Mouse (Mus musculus) limb, embryonic 10.5 days (tissue): ENCODE measurements around the gene Sec22a. TPM values are rescaled to one million over a fixed set of nuclear protein-coding genes. Genes with fewer than 3 reads are reported as not detected.

ENCODE experiments used
- DNase-seq: peaks from one replicate; pipeline ENCODE4 v3.0.0-alpha.2; 2017; ENCODE audit warnings: low spot score
- H3K27ac ChIP-seq: fragments of 300-500 bp; sonication (generic); 2 replicates; pipeline ENCODE4 v1.5.1; 2016; ENCODE audit warnings: mild to moderate bottlenecking
- H3K27me3 ChIP-seq: fragments of 300-500 bp; sonication (generic); 2 replicates; pipeline ENCODE4 v1.6.1; 2016; ENCODE audit warnings: low read depth, mild to moderate bottlenecking; ENCODE audit not compliant: poor library complexity, severe bottlenecking
- H3K36me3 ChIP-seq: fragments of 300-500 bp; sonication (generic); 2 replicates; pipeline ENCODE4 v1.6.1; 2016; ENCODE audit warnings: mild to moderate bottlenecking, moderate library complexity
- H3K4me1 ChIP-seq: fragments of 300-500 bp; sonication (generic); 2 replicates; pipeline ENCODE4 v1.6.1; 2016
- H3K4me3 ChIP-seq: fragments of 300-500 bp; sonication (generic); 2 replicates; pipeline ENCODE4 v1.5.1; 2016; ENCODE audit warnings: mild to moderate bottlenecking, moderate library complexity
- H3K9me3 ChIP-seq: fragments of 300-500 bp; sonication (generic); replicated peaks from 2 replicates; pipeline ENCODE4 v1.6.1; 2016; ENCODE audit warnings: mild to moderate bottlenecking
- WGBS: fragments of 180-500 bp; shearing (Covaris S2); methylation state at CpG from one replicate; pipeline ENCODE4 v1.1.7; 2016; 5-methylcytosine and 5-hydroxymethylcytosine counted together
- polyA plus RNA-seq: library from polyadenylated mRNA; unstranded; fragments of >200 nt; fragmentation: Nextera tagmentation; extraction: Ambion mirVana; gene quantifications from 2 replicates; pipeline ENCODE4 v1.2.1, GENCODE M21; 2016

Sec22a gene
- polyA plus RNA-seq, 1 experiment from 2014 or later: 35.9 TPM

DNA sequence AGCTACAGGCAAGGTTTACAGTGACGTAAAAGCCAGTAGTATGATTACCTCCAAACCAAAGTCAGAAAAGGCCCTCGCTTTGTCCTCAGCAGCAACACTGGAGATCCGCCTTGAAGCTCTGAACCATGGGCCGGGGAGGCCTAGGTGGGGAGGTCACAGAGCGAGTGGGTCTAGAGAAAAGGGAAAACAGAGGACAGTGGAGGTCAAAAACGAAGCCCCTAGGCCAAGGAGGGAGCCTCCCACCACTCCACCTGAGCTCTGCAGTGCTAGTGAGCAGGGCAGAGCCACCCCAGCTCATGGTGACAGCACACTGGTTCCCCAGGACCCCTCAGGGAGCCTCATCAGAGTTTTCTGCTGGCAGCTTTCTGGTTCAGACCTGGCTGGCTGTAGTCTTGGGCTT lies 55.7 kb downstream of the Sec22a start:
- 0 out of 2 replicates have a peak, but pooled peaks cover 3% of the 10 kb centered on the region for H3K36me3 ChIP-seq
- no peak overlapping the region for H3K4me3 ChIP-seq
- H3K9me3 ChIP-seq: no peaks in the 10 kb centered on the region
- no peak for DNase-seq
- 85% methylated on average over 6 of the region's 6 CpGs for WGBS
- H3K27me3 ChIP-seq: no peaks in the 10 kb centered on the region
- no peak overlapping the region for H3K27ac ChIP-seq
- no peaks in the 10 kb centered on the region for H3K4me1 ChIP-seq

DNA sequence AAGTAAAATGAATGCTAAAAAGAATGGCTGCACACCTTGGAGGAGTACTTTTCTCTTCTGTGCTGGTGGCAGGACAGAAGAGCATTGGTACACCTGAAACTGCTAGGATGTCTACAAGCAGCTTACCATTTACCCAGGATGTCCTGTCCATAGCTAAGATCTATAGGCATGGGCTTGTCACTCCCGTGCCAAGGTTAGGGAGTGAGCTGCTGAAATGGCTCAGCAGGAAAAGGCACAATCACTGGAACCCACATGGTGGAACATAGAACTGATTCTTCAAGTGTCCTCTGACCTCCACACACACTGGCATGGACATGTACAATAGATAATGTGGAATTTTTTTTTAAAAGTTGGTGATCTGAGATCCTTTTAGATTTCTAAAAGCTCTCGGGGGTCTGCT lies 56.4 kb downstream of the Sec22a start:
- Histone ChIP-seq H3K27me3 (no peaks in the 10 kb centered on the region), H3K4me3 (no peak overlapping the region), H3K27ac (no peak overlapping the region), H3K36me3 (0 out of 2 replicates have a peak, but pooled peaks cover 3% of the 10 kb centered on the region), H3K4me1 (no peaks in the 10 kb centered on the region), H3K9me3 (no peaks in the 10 kb centered on the region)
- WGBS: 92% methylated on average over 2 of the region's 2 CpGs
- no peak for DNase-seq

DNA sequence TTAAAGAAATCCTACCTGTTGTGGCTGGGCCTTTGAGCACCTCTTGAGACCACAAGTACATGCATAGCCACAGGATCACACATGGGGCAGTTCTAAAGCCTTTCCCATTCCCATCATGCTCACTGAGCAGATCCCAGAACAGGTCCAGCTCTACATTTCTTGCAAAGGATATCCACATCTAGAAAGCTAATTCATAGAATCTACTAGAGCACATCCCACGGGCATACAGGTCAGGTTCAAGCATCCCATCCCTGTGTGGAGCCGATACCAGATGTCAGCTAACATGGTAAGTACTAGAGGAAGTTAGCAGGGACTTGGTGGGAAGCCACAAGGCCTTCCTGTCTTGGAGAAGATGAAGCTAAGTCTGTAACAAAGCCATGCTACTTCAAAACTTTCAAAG lies 57.1 kb downstream of the Sec22a start:
- H3K4me3 ChIP-seq: no peak overlapping the region
- no peak overlapping the region for H3K27ac ChIP-seq
- 0 out of 2 replicates have a peak, but pooled peaks cover 3% of the 10 kb centered on the region for H3K36me3 ChIP-seq
- H3K9me3 ChIP-seq: no peaks in the 10 kb centered on the region
- DNase-seq: no peak
- WGBS: 91% methylated on average over 2 of the region's 2 CpGs
- no peaks in the 10 kb centered on the region for H3K4me1 ChIP-seq
- no peaks in the 10 kb centered on the region for H3K27me3 ChIP-seq

DNA sequence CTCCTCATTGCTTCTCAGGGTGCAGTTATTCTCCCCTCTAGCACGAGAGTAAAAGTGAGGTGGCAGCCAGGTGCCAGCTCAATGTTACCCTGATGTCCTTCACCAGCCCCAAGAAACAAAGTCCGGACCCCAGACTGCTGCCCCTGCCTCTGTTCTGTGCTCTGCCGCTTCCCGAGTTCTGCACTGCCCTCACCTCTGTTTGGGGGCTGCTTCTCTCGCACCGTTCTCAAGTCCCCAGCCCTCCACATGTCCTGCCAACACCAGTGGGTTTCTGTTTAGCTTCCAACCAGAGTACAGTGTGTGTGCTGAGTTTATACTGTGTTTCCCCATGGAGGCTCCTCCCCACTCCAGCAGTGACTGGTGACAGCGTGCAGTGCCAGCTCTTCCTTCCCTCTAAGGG lies 58.5 kb downstream of the Sec22a start:
- H3K27ac ChIP-seq: no peak overlapping the region
- no peaks in the 10 kb centered on the region for H3K9me3 ChIP-seq
- no peaks in the 10 kb centered on the region for H3K4me1 ChIP-seq
- DNase-seq: no peak
- no peaks in the 10 kb centered on the region for H3K27me3 ChIP-seq
- H3K4me3 ChIP-seq: no peak overlapping the region
- H3K36me3 ChIP-seq: 0 out of 2 replicates have a peak, but pooled peaks cover 3% of the 10 kb centered on the region
- WGBS: 89% methylated on average over 7 of the region's 7 CpGs

DNA sequence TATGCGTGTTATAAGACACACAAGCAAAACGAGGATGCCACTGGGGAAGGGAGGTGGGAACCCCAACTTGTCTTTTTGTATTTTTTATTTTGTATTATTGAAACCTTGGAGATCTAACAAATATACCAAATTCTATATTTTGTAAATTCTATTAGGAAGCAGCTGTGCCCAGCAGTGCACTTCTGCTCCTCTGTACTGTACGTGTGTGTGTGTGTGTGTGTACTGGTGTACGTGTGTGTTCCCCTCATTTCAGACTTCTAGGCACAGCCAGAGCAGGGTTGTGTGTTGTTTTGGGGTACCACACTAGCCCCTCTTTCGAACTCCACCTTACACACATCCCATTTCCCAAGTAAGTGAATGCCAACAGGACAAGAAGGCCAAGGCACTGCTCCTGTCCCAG lies 59.3 kb downstream of the Sec22a start:
- Histone ChIP-seq H3K4me1 (no peaks in the 10 kb centered on the region), H3K27ac (no peak overlapping the region), H3K27me3 (no peaks in the 10 kb centered on the region), H3K36me3 (0 out of 2 replicates have a peak, but pooled peaks cover 3% of the 10 kb centered on the region), H3K4me3 (no peak overlapping the region), H3K9me3 (no peaks in the 10 kb centered on the region)
- WGBS: 90% methylated on average over 5 of the region's 5 CpGs
- DNase-seq: no peak

DNA sequence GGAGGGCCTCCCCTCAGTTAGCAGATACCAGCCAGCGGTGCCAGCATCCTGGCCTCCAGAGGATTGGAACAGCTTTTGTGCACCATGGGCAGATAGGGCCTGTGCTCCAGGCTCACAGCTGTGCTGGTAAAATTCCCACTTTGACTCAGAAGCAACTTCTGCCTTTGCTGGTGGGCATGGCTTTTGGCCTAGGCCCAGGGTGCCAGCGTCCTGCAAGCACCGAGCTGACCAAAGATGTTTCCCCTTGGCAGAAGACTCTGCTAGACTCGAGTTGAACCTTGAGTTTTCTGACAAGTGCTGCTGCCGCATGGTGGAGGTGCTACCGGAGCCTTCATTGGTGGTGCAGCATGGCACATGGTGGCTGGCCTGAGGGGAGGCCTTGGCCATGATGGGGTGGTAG lies 60.0 kb downstream of the Sec22a start:
- no peaks in the 10 kb centered on the region for H3K9me3 ChIP-seq
- no peaks in the 10 kb centered on the region for H3K4me1 ChIP-seq
- H3K27ac ChIP-seq: no peak overlapping the region
- H3K36me3 ChIP-seq: 0 out of 2 replicates have a peak, but pooled peaks cover 3% of the 10 kb centered on the region
- no peaks in the 10 kb centered on the region for H3K27me3 ChIP-seq
- DNase-seq: no peak
- no peak overlapping the region for H3K4me3 ChIP-seq
- 93% methylated on average over 6 of the region's 6 CpGs for WGBS

DNA sequence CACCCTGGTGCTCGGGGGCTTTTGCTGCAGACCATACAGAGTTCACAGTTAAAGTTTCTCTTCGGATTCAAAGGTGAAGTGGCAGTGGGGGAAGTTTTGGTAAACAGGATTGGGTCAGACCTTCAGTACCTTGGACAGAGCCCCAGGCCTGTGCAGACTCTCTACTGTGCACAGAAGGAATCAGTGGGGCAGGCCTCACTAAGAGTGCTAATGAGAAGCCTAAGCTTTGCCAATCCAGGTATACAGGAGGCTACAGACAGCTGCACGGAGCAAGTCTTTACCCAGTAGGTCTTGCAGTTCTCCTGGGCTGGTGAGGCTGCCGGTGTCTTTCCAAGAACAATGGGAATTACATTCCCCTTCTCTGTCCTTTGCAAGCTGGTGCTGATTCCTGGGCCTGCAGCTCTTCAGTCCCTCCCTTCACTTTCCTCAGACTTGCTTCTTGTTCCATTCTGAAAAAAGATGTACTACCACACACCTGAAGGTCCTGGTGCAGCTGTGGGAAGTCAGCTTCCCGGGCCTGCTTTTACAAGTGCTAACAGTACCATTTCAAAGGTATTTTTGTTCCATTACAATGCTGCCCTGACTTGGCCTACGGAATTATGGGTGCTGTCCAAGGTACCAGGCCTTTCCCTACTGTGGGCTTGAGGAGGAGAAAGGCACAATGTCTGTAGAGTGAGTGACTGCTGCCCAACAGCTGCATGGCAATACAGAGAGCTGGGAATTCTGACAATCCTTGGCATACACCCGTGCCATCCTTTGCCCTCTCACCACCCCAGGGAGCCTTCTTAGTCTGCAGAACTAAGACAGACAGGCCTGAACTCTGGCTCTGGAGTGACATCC lies 61.1 kb downstream of the Sec22a start:
- 54% methylated on average over 7 of the region's 7 CpGs for WGBS
- no peaks in the 10 kb centered on the region for H3K27me3 ChIP-seq
- no peak overlapping the region for H3K4me3 ChIP-seq
- no peaks in the 10 kb centered on the region for H3K4me1 ChIP-seq
- peak; percentile 72 for DNase-seq
- H3K27ac ChIP-seq: no peak overlapping the region
- H3K36me3 ChIP-seq: 0 out of 2 replicates have a peak, but pooled peaks cover 3% of the 10 kb centered on the region
- no peaks in the 10 kb centered on the region for H3K9me3 ChIP-seq

DNA sequence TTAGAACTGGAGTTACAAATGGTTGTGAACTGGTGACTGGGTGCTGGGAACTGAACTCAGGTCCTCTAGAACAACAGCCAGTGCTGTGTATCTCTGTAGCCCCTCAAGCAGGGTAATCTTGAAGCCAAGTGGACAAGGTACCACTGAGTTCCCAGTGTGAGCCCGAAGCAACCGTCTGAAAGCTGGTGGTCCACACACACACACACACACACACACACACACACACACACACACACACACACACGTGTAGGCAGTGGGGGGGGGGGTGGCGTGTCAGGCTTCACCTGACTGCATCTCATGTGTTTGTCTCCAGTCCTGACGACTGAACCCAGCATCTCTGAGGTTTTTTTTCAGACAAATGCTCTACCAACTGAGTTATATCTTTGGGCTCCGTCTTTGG lies 63.6 kb downstream of the Sec22a start:
- no peaks in the 10 kb centered on the region for H3K9me3 ChIP-seq
- DNase-seq: no peak
- H3K27ac ChIP-seq: no peak overlapping the region
- H3K36me3 ChIP-seq: 0 out of 2 replicates have a peak, but pooled peaks cover 3% of the 10 kb centered on the region
- 95% methylated on average over 6 of the region's 6 CpGs for WGBS
- no peak overlapping the region for H3K4me3 ChIP-seq
- no peaks in the 10 kb centered on the region for H3K4me1 ChIP-seq
- no peaks in the 10 kb centered on the region for H3K27me3 ChIP-seq

DNA sequence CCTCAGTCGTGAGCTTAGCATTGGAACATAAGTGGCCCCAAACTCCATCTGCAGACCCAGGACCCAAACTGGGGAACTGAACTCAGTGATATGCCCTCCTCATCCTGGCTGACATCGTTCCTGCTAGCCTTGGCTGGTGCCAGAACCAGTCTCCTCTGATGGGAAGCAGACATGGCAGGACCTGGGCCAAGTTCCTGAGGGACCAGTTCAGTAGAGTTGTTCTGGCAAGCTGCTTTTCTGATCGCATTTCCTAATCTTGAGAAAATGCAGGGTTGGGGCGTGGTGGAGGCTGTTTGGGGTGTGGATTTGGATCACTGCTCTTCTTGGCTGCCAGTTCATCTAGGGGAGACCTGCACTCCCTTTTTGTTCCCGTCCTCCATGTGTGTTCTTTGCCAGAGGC lies 65.9 kb downstream of the Sec22a start:
- no peaks in the 10 kb centered on the region for H3K36me3 ChIP-seq
- no peak overlapping the region for H3K27ac ChIP-seq
- H3K27me3 ChIP-seq: no peaks in the 10 kb centered on the region
- no peaks in the 10 kb centered on the region for H3K9me3 ChIP-seq
- 86% methylated on average over 5 of the region's 5 CpGs for WGBS
- no peak overlapping the region for H3K4me3 ChIP-seq
- no peak for DNase-seq
- no peaks in the 10 kb centered on the region for H3K4me1 ChIP-seq

DNA sequence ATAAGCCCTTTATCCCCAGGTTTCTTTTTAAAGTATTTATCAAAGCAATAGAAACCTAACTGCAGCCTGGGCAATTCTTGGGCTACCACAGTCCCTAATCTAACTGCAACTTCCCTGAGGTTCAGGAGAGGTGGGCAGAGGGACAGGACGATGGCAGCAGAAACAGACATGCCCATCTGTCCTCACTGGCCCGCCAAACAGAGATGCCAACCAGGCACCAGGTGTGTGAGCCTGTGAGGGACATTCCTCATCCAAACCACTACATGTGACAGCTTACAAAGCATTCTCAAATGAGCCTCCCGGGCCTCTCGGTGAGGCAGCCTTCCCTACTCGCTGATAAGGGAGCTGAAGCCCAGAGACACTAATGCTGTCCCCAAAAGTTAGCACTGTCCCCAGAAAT lies 76.5 kb downstream of the Sec22a start:
- no peak overlapping the region for H3K4me3 ChIP-seq
- WGBS: 93% methylated on average over 5 of the region's 5 CpGs

DNA sequence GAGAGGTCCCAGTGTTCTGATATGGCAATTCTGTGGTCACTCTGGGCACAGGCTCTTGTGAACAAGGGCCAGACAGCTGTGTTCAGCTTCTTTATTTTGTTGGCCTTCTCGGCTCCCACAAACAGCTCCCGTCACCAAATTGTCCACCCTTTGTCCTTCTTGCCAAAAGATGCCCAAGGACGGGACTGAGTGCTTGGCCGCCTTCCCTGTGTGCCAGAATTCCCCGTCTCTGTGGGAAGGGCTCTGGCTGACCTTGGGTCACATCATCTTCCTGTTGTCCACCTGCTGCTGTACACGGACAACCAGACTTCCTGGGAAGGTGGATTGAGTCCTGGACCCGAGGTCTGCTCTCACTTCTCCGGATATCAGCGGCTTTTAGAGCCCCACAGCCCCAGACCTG lies 77.9 kb downstream of the Sec22a start:
- no peak overlapping the region for H3K27ac ChIP-seq
- H3K4me3 ChIP-seq: no peak overlapping the region
- WGBS: 84% methylated on average over 9 of the region's 9 CpGs
- no peaks in the 10 kb centered on the region for H3K27me3 ChIP-seq
- no peaks in the 10 kb centered on the region; the same call in 1 of the 2 replicates for H3K4me1 ChIP-seq
- no peaks in the 10 kb centered on the region for H3K36me3 ChIP-seq
- no peaks in the 10 kb centered on the region for H3K9me3 ChIP-seq
- DNase-seq: no peak

More for the DNA sequence above, 76.5 kb downstream of the Sec22a start:
- Histone ChIP-seq H3K9me3 (no peaks in the 10 kb centered on the region), H3K27ac (no peak overlapping the region), H3K4me1 (no peaks in the 10 kb centered on the region; the same call in 1 of the 2 replicates), H3K36me3 (no peaks in the 10 kb centered on the region), H3K27me3 (no peaks in the 10 kb centered on the region)
- no peak for DNase-seq

DNA sequence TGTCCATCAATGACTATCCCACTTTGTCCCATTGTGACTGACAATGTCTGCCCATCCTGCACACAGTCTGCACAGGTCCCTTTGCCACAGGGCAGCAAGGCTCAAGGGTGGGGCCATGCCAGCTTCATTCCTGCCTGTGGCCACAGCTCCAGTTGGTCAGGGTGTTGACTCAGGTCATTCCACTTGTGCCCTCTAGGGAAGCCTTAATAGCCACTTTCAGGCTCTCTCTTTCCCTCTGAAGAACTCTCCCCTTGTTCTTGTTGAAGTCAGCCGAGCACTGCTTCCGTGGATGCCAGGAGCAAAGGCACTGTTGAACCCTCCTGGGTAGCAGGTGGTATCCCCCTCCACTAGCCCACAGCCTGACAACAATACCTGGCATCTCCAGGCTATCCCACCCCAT lies 81.3 kb downstream of the Sec22a start:
- Histone ChIP-seq H3K9me3 (no peaks in the 10 kb centered on the region), H3K36me3 (no peaks in the 10 kb centered on the region), H3K4me1 (no peaks in the 10 kb centered on the region; the same call in 1 of the 2 replicates), H3K27ac (no peak overlapping the region), H3K4me3 (no peak overlapping the region), H3K27me3 (no peaks in the 10 kb centered on the region)
- 85% methylated on average over 2 of the region's 2 CpGs for WGBS
- DNase-seq: no peak

DNA sequence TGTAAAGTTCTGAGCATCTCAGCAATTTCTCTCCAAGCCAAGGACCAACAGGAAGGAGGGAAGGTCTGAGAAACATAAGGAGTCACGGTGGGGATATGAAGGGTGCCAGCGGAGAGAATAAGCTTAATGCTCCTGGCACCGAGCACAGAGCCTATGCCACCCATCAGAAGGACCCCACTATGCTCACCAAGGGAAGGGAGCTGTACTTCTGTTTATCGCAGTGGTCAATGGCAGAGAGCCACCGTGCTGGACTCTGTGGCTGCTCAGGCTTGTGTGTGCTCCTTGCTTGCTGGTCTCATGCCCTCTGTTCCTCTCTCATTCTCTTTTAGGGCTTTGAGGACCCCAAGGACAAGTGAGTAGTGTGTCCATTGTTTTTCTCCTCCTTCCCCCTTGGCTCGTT lies 85.6 kb downstream of the Sec22a start:
- Histone ChIP-seq H3K27ac (no peak overlapping the region), H3K36me3 (no peaks in the 10 kb centered on the region), H3K4me3 (no peak overlapping the region), H3K9me3 (no peaks in the 10 kb centered on the region), H3K27me3 (peaks cover 34% of the 10 kb centered on the region), H3K4me1 (no peaks in the 10 kb centered on the region; the same call in 1 of the 2 replicates)
- no peak for DNase-seq
- 81% methylated on average over 6 of the region's 6 CpGs for WGBS
